ENCODE assay signal across 8 mouse cellular contexts in the genomic region with DNA sequence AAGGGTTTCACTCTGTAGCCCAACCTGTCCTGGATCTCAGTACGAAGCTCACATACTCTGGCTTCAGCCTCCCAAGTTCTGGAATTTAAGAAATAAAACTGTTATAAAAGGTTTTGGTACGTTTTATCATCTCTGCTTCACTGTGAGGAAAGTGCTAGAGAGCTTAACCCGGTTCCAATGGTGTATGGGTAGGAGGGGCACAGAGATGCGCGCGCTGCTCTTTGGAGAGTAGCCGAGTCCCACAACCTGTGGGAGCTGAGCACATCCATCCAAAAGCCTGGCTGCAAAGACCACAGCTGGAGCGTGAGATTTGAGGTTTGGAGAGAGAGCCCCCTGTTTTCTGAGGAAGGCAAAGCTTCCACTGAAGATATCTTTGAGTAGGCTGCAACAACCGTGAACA. TPM values are rescaled to one million over a fixed set of nuclear protein-coding genes. Genes with fewer than 3 reads are reported as not detected.
DNase-seq lines count a peak whose midpoint lies in the region; ATAC-seq and TF ChIP-seq lines count a peak whose summit lies in the region.

No protein-coding gene starts in this region.

- DNase-seq in kidney, postnatal 25 days, result no peak
- peak; percentile 45 for DNase-seq in Muller cell, postnatal 12 days (ENCODE audit: inconsistent ontology term)
- peak; percentile 22 for DNase-seq in liver
- no peak for DNase-seq in cerebellum, adult 18-20 months
- no peak for DNase-seq in spleen, postnatal 10 days (ENCODE audit: low spot score in 2 of 2)

- peak overlapping the region; percentile 48 for H3K4me3 ChIP-seq in kidney, embryonic 15.5 days (replicated peaks)
- H3K4me3 ChIP-seq in forebrain, embryonic 12.5 days (replicated peaks), result peak overlapping the region; percentile 44
- peak overlapping the region; percentile 11 for H3K4me3 ChIP-seq in small intestine, adult 2 months (ENCODE audit: low read depth, low read length)

- peak overlapping the region; percentile 12; the same call in 1 of the 2 replicates for H3K9ac ChIP-seq in kidney, embryonic 15.5 days
- H3K9ac ChIP-seq in forebrain, embryonic 12.5 days, result peak overlapping the region; percentile 22; the same call in 1 of the 2 replicates

- peaks cover 9% of the 10 kb centered on the region for H3K4me1 ChIP-seq in kidney, embryonic 15.5 days
- peaks cover 6% of the 10 kb centered on the region; the same call in 1 of the 2 replicates for H3K4me1 ChIP-seq in forebrain, embryonic 12.5 days
- H3K4me1 ChIP-seq in small intestine, adult 2 months (ENCODE audit: control insufficient read depth, insufficient read depth, insufficient read length, low read length), result no peaks in the 10 kb centered on the region

- under 1% methylated on average over 9 of the region's 9 CpGs for WGBS in kidney, embryonic 15.5 days
- WGBS in forebrain, embryonic 12.5 days, result 0% methylated on average over 9 of the region's 9 CpGs
- WGBS in small intestine, adult 2 months, result 3% methylated on average over 9 of the region's 9 CpGs

- no peak for TF ChIP-seq CTCF in small intestine, adult 2 months (IDR thresholded peaks at IDR 0.05; ENCODE audit: extremely low read depth, insufficient read length, insufficient replicate concordance, low read depth, low read length)

- no peaks in the 10 kb centered on the region for H3K36me3 ChIP-seq in kidney, embryonic 15.5 days
- H3K36me3 ChIP-seq in forebrain, embryonic 12.5 days (replicated peaks), result no peaks in the 10 kb centered on the region
- H3K36me3 ChIP-seq in small intestine, adult 2 months (ENCODE audit: control insufficient read depth, insufficient read depth, low read length), result no peaks in the 10 kb centered on the region

- ATAC-seq in kidney, embryonic 15.5 days (replicated peaks; ENCODE audit: low FRiP score), result peak; percentile 62
- peak; percentile 36; the same call in 1 of the 2 replicates for ATAC-seq in forebrain, embryonic 12.5 days (ENCODE audit: low FRiP score)

- H3K4me2 ChIP-seq in kidney, embryonic 15.5 days, result peak overlapping the region; percentile 67
- peak overlapping the region; percentile 57 for H3K4me2 ChIP-seq in forebrain, embryonic 12.5 days

- no peaks in the 10 kb centered on the region for H3K9me3 ChIP-seq in kidney, embryonic 15.5 days (replicated peaks)
- H3K9me3 ChIP-seq in forebrain, embryonic 12.5 days, result no peaks in the 10 kb centered on the region

- no peak for TF ChIP-seq POLR2A in small intestine, adult 2 months (IDR thresholded peaks at IDR 0.05; ENCODE audit: low read depth, low read length)

- H3K27me3 ChIP-seq in kidney, embryonic 15.5 days, result 0 out of 2 replicates have a peak, but pooled peaks cover 8% of the 10 kb centered on the region
- peaks cover 8% of the 10 kb centered on the region for H3K27me3 ChIP-seq in forebrain, embryonic 12.5 days
- no peaks in the 10 kb centered on the region for H3K27me3 ChIP-seq in small intestine, adult 2 months (ENCODE audit: control insufficient read depth, insufficient read depth, low read length)

- H3K27ac ChIP-seq in kidney, embryonic 15.5 days, result no peak overlapping the region
- no peak overlapping the region for H3K27ac ChIP-seq in forebrain, embryonic 12.5 days
- no peak overlapping the region for H3K27ac ChIP-seq in small intestine, adult 2 months (ENCODE audit: insufficient read depth, low read depth, low read length)

RNA-seq across cellular contexts. Expression of a gene that starts 15.5 kb away (rescaled TPM):
- 5.2 and 6.1 TPM in 2 replicates for polyA plus RNA-seq in kidney, embryonic 15.5 days (2015; fragmentation: Nextera tagmentation; extraction: Ambion mirVana)
- not detected in 2 replicates for polyA plus RNA-seq in forebrain, embryonic 12.5 days (2016; fragmentation: Nextera tagmentation; extraction: Ambion mirVana)
- polyA plus RNA-seq in small intestine, adult 2 months (2012; rRNA removed), result not detected in 2 replicates

RNA-seq across cellular contexts. Expression of a gene that starts 19.3 kb away (rescaled TPM):
- not detected in 2 replicates for polyA plus RNA-seq in kidney, embryonic 15.5 days (2015; fragmentation: Nextera tagmentation; extraction: Ambion mirVana)
- polyA plus RNA-seq in forebrain, embryonic 12.5 days (2016; fragmentation: Nextera tagmentation; extraction: Ambion mirVana), result not detected in 2 replicates
- polyA plus RNA-seq in small intestine, adult 2 months (2012; rRNA removed), result not detected in 2 replicates

RNA-seq across cellular contexts. Expression of a gene that starts 34.9 kb away (rescaled TPM):
- not detected in 2 replicates for polyA plus RNA-seq in kidney, embryonic 15.5 days (2015; fragmentation: Nextera tagmentation; extraction: Ambion mirVana)
- polyA plus RNA-seq in forebrain, embryonic 12.5 days (2016; fragmentation: Nextera tagmentation; extraction: Ambion mirVana), result not detected in 2 replicates
- not detected in 2 replicates for polyA plus RNA-seq in small intestine, adult 2 months (2012; rRNA removed)

RNA-seq across cellular contexts. Expression of a gene that starts 35.2 kb away (rescaled TPM):
- polyA plus RNA-seq in kidney, embryonic 15.5 days (2015; fragmentation: Nextera tagmentation; extraction: Ambion mirVana), result 12.4 and 12.7 TPM in 2 replicates
- 20.1 and 20.2 TPM in 2 replicates for polyA plus RNA-seq in forebrain, embryonic 12.5 days (2016; fragmentation: Nextera tagmentation; extraction: Ambion mirVana)
- polyA plus RNA-seq in small intestine, adult 2 months (2012; rRNA removed), result 0.13 and 0.38 TPM in 2 replicates

Comparison
In these comparisons a context has a peak if more than half of its experiments do, and no peak if none do; other contexts are left out.
1. DNase-seq: peak in Muller cell, postnatal 12 days (single experiment) and liver (single experiment); none in kidney, postnatal 25 days (0 of 2), cerebellum, adult 18-20 months (0 of 2) and spleen, postnatal 10 days (0 of 2).
2. Peak in every context shown above with its lines, with median percentiles within 50 percentile points of each other: H3K4me3 ChIP-seq.